Mouse (Mus musculus) liver, embryonic 14.5 days (tissue): ENCODE results near the gene Lrrc36. TPM values are rescaled to one million over a fixed set of nuclear protein-coding genes. Genes with fewer than 3 reads are reported as not detected.

Experiments
- ATAC-seq: fragments of 200-750 bp; cut with Nextera tagmentation; 2 replicates; pipeline ENCODE4 v1.8.0; 2017; ENCODE audit warnings: moderate number of reproducible peaks, mild to moderate bottlenecking, moderate library complexity; ENCODE audit not compliant: insufficient read depth
- DNase-seq, 3 experiments: peaks; one replicate each; pipeline ENCODE4 v3.0.0-alpha.2; 2012 to 2013; ENCODE audit warnings: low read depth in 3 of 3, low spot score in 3 of 3
- H3K27ac ChIP-seq: fragments of 300-500 bp; sonication (generic); 2 replicates; pipeline ENCODE4 v1.5.1; 2014; ENCODE audit warnings: moderate library complexity, mild to moderate bottlenecking, control low read depth, inconsistent platforms
- H3K27me3 ChIP-seq: fragments of 300-500 bp; sonication (generic); 2 replicates; pipeline ENCODE4 v1.6.1; 2014; ENCODE audit warnings: mild to moderate bottlenecking, low read length, moderate library complexity; ENCODE audit not compliant: control insufficient read depth, insufficient read depth
- H3K36me3 ChIP-seq: fragments of 300-500 bp; sonication (generic); replicated peaks from 2 replicates; pipeline ENCODE4 v1.6.1; 2014; ENCODE audit warnings: low read depth; ENCODE audit not compliant: control insufficient read depth, insufficient read depth
- H3K4me1 ChIP-seq, 2 experiments: fragments of 200-500 bp in 1 of 2; fragments of 300-500 bp in 1 of 2; sonication (generic) in 1 of 2; replicated peaks; 2 replicates each; pipeline ENCODE4 v1.6.1; 2012 to 2014; ENCODE audit warnings: antibody characterized with exemption in 1 of 2, inconsistent platforms in 1 of 2, low read length in 1 of 2; ENCODE audit not compliant: control insufficient read depth in 2 of 2, insufficient read depth in 2 of 2
- H3K4me2 ChIP-seq: fragments of 300-500 bp; sonication (generic); 2 replicates; pipeline ENCODE4 v1.6.1; 2014; ENCODE audit warnings: low read depth, mild to moderate bottlenecking, control low read depth, moderate library complexity
- H3K4me3 ChIP-seq, 2 experiments: fragments of 200-500 bp in 1 of 2; fragments of 300-500 bp in 1 of 2; sonication (generic) in 1 of 2; 2 replicates each; pipeline ENCODE4 v1.5.1; 2012 to 2014; ENCODE audit warnings: low read depth in 2 of 2, low read length in 2 of 2, mild to moderate bottlenecking in 2 of 2, control low read depth in 1 of 2, inconsistent platforms in 1 of 2, moderate library complexity in 1 of 2; ENCODE audit not compliant: insufficient read depth in 1 of 2
- H3K9ac ChIP-seq: fragments of 300-500 bp; sonication (generic); replicated peaks from 2 replicates; pipeline ENCODE4 v1.6.1; 2014; ENCODE audit warnings: mild to moderate bottlenecking, control low read depth, moderate library complexity
- H3K9me3 ChIP-seq: fragments of 300-500 bp; sonication (generic); 2 replicates; pipeline ENCODE4 v1.6.1; 2016; ENCODE audit warnings: low read length, mixed read lengths; ENCODE audit not compliant: control insufficient read depth
- CTCF ChIP-seq: IDR thresholded peaks from 2 replicates; pipeline ENCODE4 v1.5.1; 2016; ENCODE audit warnings: antibody characterized with exemption, low read depth, control low read depth
- EP300 ChIP-seq: IDR thresholded peaks from 2 replicates; pipeline ENCODE4 v1.6.1; 2016; ENCODE audit warnings: antibody characterized with exemption, low read depth
- WGBS: fragments of 180-500 bp; shearing (Covaris S2); extraction: QIAGEN DNeasy Blood & Tissue Kit; methylation state at CpG from one replicate; pipeline ENCODE4 v1.1.7; 2014; ENCODE audit not compliant: insufficient replicate concordance; 5-methylcytosine and 5-hydroxymethylcytosine counted together
- polyA plus RNA-seq, 2 experiments: library from polyadenylated mRNA; depleted of rRNA in 1 of 2; stranded (reverse) in 1 of 2; unstranded in 1 of 2; fragments of >200 nt; fragmentation: Nextera tagmentation in 1 of 2; extraction: Ambion mirVana in 1 of 2; gene quantifications; 2 replicates each; pipeline versions ENCODE4 v1.2.1 to v1.2.3; 2012 to 2014

The Lrrc36 gene
- polyA plus RNA-seq, 2 experiments: 0.08 to 0.09 TPM

GRCm38 (mm10) chr8:105433511-105433910, 20.1 kb downstream of the Lrrc36 start:
- no peak for ATAC-seq
- Histone ChIP-seq H3K4me3 (no peak overlapping the region), H3K36me3 (no peaks in the 10 kb centered on the region), H3K9me3 (no peaks in the 10 kb centered on the region), H3K27me3 (no peaks in the 10 kb centered on the region; the same call in 1 of the 2 replicates), H3K27ac (no peak overlapping the region), H3K9ac (no peak overlapping the region), H3K4me1 (no peaks in the 10 kb centered on the region), H3K4me2 (no peak overlapping the region)
- 48% methylated on average over 5 of the region's 5 CpGs for WGBS
- TF ChIP-seq CTCF (no peak), EP300 (no peak)
- DNase-seq: no peak

- no peaks in the 10 kb centered on the region; the same call in 1 of the 2 replicates for H3K27me3 ChIP-seq
These were observed 20.8 kb downstream of the Lrrc36 start for GRCm38 (mm10) chr8:105434136-105434535.

GRCm38 (mm10) chr8:105436218-105436617, 22.8 kb downstream of the Lrrc36 start:
- Histone ChIP-seq H3K4me1 (no peaks in the 10 kb centered on the region), H3K4me3 (no peak overlapping the region), H3K36me3 (no peaks in the 10 kb centered on the region), H3K27ac (no peak overlapping the region), H3K9me3 (no peaks in the 10 kb centered on the region), H3K27me3 (no peaks in the 10 kb centered on the region; the same call in none of the 2 replicates), H3K9ac (no peak overlapping the region), H3K4me2 (no peak overlapping the region)
- 55% methylated on average over 5 of the region's 5 CpGs for WGBS
- ATAC-seq (no peak), DNase-seq (no peak)
- TF ChIP-seq EP300 (no peak), CTCF (no peak)

More at GRCm38 (mm10) chr8:105434136-105434535, 20.8 kb downstream of the Lrrc36 start:
- TF ChIP-seq CTCF: no peak
- TF ChIP-seq EP300: no peak
- H3K27ac ChIP-seq: no peak overlapping the region
- DNase-seq (no peak), ATAC-seq (no peak)
- H3K4me1 ChIP-seq: no peaks in the 10 kb centered on the region
- H3K9me3 ChIP-seq: no peaks in the 10 kb centered on the region
- H3K4me2 ChIP-seq: no peak overlapping the region
- no peak overlapping the region for H3K9ac ChIP-seq
- WGBS: 65% methylated on average over 5 of the region's 5 CpGs
- H3K4me3 ChIP-seq: no peak overlapping the region
- H3K36me3 ChIP-seq: no peaks in the 10 kb centered on the region

GRCm38 (mm10) chr8:105437078-105437748, 23.8 kb downstream of the Lrrc36 start:
- TF ChIP-seq CTCF: no peak
- Histone ChIP-seq H3K4me3 (no peak overlapping the region), H3K9ac (no peak overlapping the region), H3K9me3 (no peaks in the 10 kb centered on the region), H3K4me2 (no peak overlapping the region), H3K36me3 (no peaks in the 10 kb centered on the region), H3K27me3 (no peaks in the 10 kb centered on the region; the same call in none of the 2 replicates), H3K4me1 (0 out of 4 replicates have a peak, but pooled peaks cover 0 to 2% of the 10 kb centered on the region in 2 experiments), H3K27ac (no peak overlapping the region)
- ATAC-seq (no peak), DNase-seq (no peak)
- WGBS: 71% methylated on average over 5 of the region's 5 CpGs

GRCm38 (mm10) chr8:105438865-105439264, 25.5 kb downstream of the Lrrc36 start:
- H3K4me3 ChIP-seq: no peak overlapping the region
- H3K36me3 ChIP-seq: no peaks in the 10 kb centered on the region
- H3K27me3 ChIP-seq: no peaks in the 10 kb centered on the region; the same call in none of the 2 replicates
- WGBS: 29% methylated on average over 5 of the region's 5 CpGs
- H3K9ac ChIP-seq: no peak overlapping the region
- no peak overlapping the region for H3K4me2 ChIP-seq
- H3K27ac ChIP-seq: no peak overlapping the region
- ATAC-seq (no peak), DNase-seq (peak; percentile 47 to 50 (median 49))
- H3K9me3 ChIP-seq: no peaks in the 10 kb centered on the region
- TF ChIP-seq EP300: no peak
- TF ChIP-seq CTCF: peak; percentile 77
- H3K4me1 ChIP-seq: peaks cover 0 to 4% of the 10 kb centered on the region in 2 experiments; a peak in 2 of 4 replicates
